Mouse (Mus musculus) thymus, postnatal 14 days (tissue): ENCODE data around the gene Rbms3.

Experiments
- DNase-seq: peaks from one replicate; pipeline ENCODE4 v3.0.0; 2021

The Rbms3 gene

DNA sequence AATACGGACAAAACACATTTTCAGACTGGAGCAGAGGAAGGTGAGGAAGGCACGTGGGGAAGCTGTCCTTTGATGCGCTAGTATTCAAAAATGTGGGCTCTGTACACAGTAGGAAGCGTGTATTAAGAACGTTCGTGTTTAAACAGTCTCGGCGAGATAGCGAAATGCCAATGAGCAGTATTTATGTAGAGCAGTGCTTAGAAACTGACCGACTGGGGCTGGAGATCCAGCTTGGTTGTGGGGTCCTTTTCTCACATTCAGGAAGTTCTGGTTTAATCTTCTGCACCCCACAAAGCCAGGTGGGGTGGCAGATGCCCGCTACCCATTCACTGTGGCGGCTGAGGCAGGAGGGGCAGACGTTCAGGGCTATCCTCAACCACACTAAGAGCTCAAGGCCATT lies 153.0 kb downstream of the Rbms3 start:
- DNase-seq, result no peak

DNA sequence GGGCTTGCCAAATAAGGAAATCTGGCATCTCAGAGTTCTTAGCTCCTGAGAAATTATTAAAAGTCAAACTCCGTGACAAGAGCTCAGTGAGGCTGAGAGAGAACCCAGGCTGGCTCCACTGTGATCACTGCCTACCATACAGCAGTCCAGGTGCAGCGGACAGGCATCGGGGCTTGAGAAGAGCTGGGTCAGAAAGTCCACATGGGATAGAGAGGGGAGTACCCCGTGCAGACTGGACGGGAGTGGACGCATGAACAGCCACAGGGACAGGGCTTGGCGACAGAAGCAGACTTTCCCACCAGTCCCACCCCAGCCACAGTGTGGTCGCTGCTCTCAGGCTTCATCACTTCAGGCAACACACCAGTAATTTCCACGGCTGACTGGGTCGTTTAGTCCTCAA lies 176.9 kb downstream of the Rbms3 start:
- DNase-seq, result no peak

GRCm38 (mm10) chr9:117442611-117443010 lies 187.1 kb downstream of the Rbms3 start:
- no peak for DNase-seq

GRCm38 (mm10) chr9:117435856-117436255 lies 193.9 kb downstream of the Rbms3 start:
- DNase-seq, result no peak

GRCm38 (mm10) chr9:117430670-117431069 lies 199.0 kb downstream of the Rbms3 start:
- no peak for DNase-seq

DNA sequence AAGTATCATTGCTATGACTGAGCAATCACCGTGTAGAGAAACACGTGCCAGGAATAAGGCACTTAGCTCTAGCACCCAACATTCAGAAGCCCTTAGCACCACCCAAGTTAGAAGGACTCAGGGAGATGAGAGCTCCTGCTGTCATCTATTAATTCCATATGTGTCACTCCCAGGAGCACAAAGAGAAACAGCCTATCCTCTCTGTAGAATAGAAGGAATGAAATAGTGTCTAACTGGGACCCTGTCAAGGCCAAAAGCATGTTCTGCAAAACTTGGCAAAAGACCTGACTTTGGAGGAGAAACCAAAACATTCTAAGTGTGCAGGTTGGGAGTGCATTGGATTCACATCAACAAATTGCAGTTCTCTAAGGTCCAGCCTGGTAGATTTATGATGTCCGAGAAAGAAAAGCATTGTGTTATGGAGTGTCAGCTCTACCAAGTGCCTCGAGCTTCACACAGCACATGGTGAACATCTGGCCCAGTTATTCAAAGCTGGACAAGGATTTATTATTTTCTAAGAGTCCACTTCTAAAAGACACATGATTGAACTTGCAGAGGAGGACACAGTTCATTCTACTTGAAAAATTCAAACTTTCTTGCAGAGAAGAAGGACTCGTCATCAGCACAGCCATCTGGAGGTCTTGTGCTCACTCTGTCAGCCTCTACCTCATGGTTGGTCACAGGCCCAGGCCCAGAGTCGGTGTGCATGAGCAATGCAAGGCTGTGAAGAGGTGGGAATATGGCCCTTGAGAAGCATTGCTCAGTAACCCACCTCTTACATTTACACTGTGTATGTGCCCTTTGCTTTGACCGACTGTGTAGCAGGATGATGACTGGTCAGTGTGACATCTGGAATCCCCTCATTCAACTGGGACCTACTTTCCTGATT lies 200.3 kb downstream of the Rbms3 start:
- DNase-seq, result no peak

DNA sequence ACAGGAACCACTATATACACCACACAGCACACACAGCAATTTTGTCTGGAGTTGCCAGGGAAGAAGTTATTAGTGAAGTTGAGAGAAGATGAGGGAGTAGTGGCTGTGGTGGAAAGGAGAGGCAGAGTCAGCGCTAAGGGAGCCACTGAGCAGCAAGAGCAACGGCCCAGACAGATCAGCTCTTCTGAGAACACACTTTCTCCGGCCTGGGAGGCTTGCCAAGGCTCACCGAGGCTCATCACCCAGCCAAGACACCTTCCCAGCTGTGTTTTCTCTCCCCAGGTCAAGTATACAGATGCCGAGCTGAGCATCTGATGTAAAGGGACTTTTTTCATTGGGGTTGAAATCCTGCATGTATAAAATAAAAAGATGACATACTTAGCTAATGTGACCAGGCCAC lies 206.5 kb downstream of the Rbms3 start:
- DNase-seq, result no peak

DNA sequence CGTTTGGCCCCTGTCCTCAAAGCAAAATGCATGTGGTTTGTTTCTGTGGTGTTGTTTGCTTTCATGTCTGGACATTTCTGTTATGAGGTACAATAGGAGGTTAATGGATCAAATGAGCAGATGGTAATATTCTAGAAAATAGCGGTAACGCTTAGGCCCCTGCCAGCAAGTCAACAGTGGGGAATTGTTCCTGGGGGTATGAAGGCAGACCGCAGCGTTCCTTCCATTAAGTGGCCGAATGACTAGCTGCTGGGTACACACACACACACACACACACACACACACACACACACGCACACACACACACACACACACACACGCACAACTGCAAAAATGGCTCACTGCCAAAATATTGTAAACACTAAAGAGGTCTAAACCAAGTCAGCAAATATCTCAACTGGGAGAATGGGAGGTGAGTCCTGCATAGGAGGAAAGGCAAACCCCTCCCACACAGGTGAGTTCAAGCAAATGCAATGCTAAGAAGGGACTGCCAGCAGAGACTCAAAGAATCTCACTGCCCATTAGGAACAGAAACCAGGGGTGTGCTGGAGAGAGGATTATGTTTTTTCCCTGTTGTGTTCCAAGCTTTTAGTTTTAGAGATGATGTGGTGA lies 209.7 kb downstream of the Rbms3 start:
- DNase-seq, result no peak

DNA sequence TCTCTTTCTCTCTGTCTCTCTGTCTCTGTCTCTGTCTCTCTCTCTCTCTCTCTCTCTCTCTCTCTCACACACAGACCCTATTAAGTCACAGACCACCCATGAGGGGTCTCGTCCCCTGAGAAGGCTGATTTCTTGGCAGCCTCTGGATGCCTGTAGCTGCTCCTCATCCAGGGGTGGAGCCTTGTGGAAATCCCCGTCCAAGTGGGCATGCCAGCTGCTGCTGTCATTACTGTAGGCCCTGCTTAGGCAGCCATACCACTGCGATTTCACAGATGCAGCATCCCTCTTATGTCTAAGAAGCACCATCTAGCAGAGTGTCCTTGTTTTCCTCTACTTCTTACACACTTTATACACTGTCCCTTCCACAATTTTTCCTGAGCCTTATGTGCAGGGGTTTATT lies 216.5 kb downstream of the Rbms3 start:
- DNase-seq, result no peak

DNA sequence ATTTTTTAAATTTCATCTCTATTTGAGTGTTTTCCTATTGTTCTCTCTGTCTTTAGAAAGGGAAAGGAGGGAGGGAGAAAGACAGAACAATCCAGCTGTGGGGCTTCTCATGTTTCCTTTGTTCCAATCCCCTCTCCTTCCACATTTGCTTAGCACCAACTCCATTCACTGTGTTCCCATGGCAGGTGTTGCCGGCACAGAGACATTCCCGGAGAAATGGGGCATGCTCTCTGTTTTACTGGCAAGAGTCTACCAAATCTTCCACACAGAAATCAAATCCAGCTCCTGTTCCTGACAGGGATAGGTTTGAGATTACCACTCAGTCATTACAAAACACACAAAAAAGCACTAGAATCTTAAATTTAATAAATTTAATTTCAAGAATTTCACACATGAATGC lies 217.1 kb downstream of the Rbms3 start:
- DNase-seq, result no peak

DNA sequence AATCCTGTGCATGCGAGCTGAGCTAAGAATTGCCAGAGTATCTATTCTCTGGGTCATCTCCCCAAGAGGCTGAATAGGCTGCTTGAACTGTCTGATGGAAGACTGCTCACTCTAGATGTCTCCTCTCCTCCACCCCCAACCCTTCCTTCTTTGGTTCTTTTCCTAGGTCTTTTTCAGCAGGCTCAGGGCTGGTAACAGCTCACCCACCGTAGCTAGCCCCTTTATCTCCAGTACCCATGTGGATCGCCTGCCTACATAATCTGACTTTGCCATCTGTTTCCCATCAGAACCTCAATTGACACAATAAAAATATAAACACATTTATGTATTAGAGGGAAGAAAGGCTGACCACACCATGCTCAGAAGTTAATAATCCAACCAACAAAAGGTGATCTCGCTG lies 225.1 kb downstream of the Rbms3 start:
- no peak for DNase-seq

DNA sequence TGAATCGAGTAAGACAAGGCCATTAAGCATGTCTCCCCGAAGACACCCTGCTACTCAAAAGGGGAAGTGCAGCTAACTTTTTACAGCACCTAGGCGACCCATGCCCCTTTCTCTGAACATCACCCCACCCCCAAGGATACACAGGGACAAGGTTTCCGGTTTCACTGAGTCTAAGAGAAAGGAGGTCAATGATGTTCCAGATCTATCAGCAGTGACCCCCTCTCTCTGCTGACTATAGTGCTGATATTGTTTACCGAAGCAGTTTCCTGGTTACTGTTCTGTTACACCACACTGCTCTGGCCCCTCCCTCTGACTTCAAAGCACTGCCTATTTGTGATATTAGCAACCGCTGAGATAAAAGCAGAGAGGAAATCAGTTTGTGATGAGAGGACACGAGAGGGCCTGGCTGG lies 229.4 kb downstream of the Rbms3 start:
- DNase-seq, result no peak

- DNase-seq, result no peak
These were observed 232.6 kb downstream of the Rbms3 start for GRCm38 (mm10) chr9:117397071-117397470.

DNA sequence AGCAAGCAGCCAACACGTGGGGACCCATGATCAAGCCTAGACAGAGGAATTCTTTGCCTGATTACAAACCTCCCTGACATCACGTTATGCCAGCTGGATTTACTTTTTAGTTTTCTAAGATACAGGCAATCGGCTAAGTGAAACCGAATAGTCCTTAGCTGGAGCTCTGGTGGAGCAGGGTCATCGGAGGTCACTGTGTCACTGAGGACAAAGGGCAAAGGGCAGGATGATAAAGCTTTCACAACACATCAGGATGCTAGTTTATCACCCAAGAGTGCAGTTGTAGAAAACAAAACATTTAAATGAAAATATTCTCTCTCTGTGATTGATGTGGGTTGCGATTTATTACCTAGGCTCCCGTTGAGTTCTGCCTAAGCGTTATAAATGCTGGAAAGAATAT lies 233.1 kb downstream of the Rbms3 start:
- DNase-seq, result no peak

DNA sequence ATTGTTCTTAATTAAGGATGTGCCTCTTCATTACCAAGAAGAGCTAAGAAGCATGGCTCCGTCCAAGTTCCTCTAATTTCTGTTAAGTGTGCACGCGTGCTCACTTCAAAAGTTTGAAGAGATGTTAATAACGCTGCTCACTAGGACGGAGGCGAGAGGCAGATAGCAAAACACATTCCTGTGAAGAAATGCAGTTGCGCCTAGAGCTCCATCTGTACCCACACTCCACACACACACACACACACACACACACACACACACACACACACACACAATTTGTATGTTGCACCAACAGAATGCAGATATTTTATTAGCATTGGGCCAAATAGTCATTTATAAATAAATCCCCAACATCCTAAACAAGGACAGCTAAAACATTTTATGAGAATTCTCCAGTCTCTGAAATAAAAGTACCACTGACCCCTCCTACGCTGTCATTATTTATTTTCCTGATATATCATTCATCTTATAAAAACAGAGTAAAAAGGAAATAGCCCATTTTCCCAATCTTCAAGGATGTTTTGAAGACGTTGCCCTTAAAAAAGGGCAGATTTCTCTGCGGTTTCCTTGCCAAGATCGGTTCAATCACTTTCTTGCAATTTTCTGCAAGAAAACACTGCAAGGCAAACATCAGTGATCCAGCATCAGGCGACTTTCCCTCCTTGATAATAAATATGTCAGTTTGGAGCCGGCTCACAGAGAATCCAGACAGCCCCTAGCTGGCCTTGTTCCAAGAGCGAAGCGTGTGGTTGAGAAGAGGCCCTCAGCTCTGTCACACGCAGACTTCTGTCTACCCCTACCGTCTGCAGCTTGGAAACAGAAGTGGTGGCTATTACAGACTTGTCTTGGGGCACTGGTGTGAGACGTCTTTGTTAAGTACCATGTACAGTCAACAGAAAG lies 235.8 kb downstream of the Rbms3 start:
- no peak for DNase-seq

DNA sequence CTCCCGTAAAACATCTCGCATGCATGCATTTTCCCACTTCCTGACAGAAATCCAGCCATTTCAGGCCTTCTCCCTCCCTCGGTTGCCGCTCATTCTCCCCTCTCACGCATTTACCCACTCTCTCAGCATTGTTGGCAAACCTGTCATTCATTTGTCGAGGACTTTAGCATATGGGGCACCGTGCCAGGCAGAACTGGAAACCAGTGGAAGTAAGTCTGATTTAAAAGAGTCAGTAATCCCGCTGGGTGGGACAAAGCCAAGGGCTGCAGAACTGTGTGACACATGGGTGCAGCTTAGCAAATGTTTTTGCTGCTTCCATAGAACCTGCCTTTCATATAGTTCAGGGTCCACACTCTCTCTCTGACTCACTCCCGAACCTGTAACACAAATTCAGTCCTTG lies 241.7 kb downstream of the Rbms3 start:
- DNase-seq, result no peak

- DNase-seq, result no peak
These were observed 248.8 kb downstream of the Rbms3 start for GRCm38 (mm10) chr9:117380876-117381275.

DNA sequence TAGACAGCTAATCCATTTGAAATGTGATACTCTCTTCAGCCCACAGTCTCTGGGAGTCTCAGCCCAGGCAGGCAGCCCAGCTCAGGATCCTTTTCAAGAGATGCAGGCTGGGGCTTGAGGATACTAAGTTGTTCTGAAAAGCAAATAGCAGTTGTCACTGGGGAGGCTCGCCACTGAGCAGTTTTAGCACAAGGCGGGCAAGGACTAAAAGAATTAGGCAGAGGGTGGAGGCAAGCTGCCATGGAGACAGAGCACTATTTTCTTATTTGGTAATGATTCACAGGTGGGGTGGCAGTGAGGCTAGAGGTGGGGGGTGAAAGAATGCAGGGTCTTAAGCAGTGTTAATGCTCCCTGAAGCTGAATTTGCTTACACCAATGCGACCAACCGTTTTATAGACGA lies 249.6 kb downstream of the Rbms3 start:
- no peak for DNase-seq

- no peak for DNase-seq
These were observed 250.2 kb downstream of the Rbms3 start for GRCm38 (mm10) chr9:117379448-117379983.

GRCm38 (mm10) chr9:117378131-117378890 lies 251.4 kb downstream of the Rbms3 start:
- no peak for DNase-seq

GRCm38 (mm10) chr9:117375776-117376175 lies 253.9 kb downstream of the Rbms3 start:
- DNase-seq, result no peak

- no peak for DNase-seq
These were observed 256.5 kb downstream of the Rbms3 start for GRCm38 (mm10) chr9:117373164-117373741.
